Mouse (Mus musculus) liver, embryonic 14.5 days (tissue): ENCODE data around the gene Elavl2. TPM values are rescaled to one million over a fixed set of nuclear protein-coding genes. Genes with fewer than 3 reads are reported as not detected.

Experiments
- ATAC-seq: fragments of 200-750 bp; cut with Nextera tagmentation; 2 replicates; pipeline ENCODE4 v1.8.0; 2017; ENCODE audit warnings: moderate number of reproducible peaks, mild to moderate bottlenecking, moderate library complexity; ENCODE audit not compliant: insufficient read depth
- DNase-seq, 3 experiments: peaks; one replicate each; pipeline ENCODE4 v3.0.0-alpha.2; 2012 to 2013; ENCODE audit warnings: low read depth in 3 of 3, low spot score in 3 of 3
- H3K27ac ChIP-seq: fragments of 300-500 bp; sonication (generic); 2 replicates; pipeline ENCODE4 v1.5.1; 2014; ENCODE audit warnings: moderate library complexity, mild to moderate bottlenecking, control low read depth, inconsistent platforms
- H3K27me3 ChIP-seq: fragments of 300-500 bp; sonication (generic); 2 replicates; pipeline ENCODE4 v1.6.1; 2014; ENCODE audit warnings: mild to moderate bottlenecking, low read length, moderate library complexity; ENCODE audit not compliant: control insufficient read depth, insufficient read depth
- H3K36me3 ChIP-seq: fragments of 300-500 bp; sonication (generic); replicated peaks from 2 replicates; pipeline ENCODE4 v1.6.1; 2014; ENCODE audit warnings: low read depth; ENCODE audit not compliant: control insufficient read depth, insufficient read depth
- H3K4me1 ChIP-seq, 2 experiments: fragments of 200-500 bp in 1 of 2; fragments of 300-500 bp in 1 of 2; sonication (generic) in 1 of 2; replicated peaks; 2 replicates each; pipeline ENCODE4 v1.6.1; 2012 to 2014; ENCODE audit warnings: antibody characterized with exemption in 1 of 2, inconsistent platforms in 1 of 2, low read length in 1 of 2; ENCODE audit not compliant: control insufficient read depth in 2 of 2, insufficient read depth in 2 of 2
- H3K4me2 ChIP-seq: fragments of 300-500 bp; sonication (generic); 2 replicates; pipeline ENCODE4 v1.6.1; 2014; ENCODE audit warnings: low read depth, mild to moderate bottlenecking, control low read depth, moderate library complexity
- H3K4me3 ChIP-seq, 2 experiments: fragments of 200-500 bp in 1 of 2; fragments of 300-500 bp in 1 of 2; sonication (generic) in 1 of 2; 2 replicates each; pipeline ENCODE4 v1.5.1; 2012 to 2014; ENCODE audit warnings: low read depth in 2 of 2, low read length in 2 of 2, mild to moderate bottlenecking in 2 of 2, control low read depth in 1 of 2, inconsistent platforms in 1 of 2, moderate library complexity in 1 of 2; ENCODE audit not compliant: insufficient read depth in 1 of 2
- H3K9ac ChIP-seq: fragments of 300-500 bp; sonication (generic); replicated peaks from 2 replicates; pipeline ENCODE4 v1.6.1; 2014; ENCODE audit warnings: mild to moderate bottlenecking, control low read depth, moderate library complexity
- H3K9me3 ChIP-seq: fragments of 300-500 bp; sonication (generic); 2 replicates; pipeline ENCODE4 v1.6.1; 2016; ENCODE audit warnings: low read length, mixed read lengths; ENCODE audit not compliant: control insufficient read depth
- CTCF ChIP-seq: IDR thresholded peaks from 2 replicates; pipeline ENCODE4 v1.5.1; 2016; ENCODE audit warnings: antibody characterized with exemption, low read depth, control low read depth
- EP300 ChIP-seq: IDR thresholded peaks from 2 replicates; pipeline ENCODE4 v1.6.1; 2016; ENCODE audit warnings: antibody characterized with exemption, low read depth
- WGBS: fragments of 180-500 bp; shearing (Covaris S2); extraction: QIAGEN DNeasy Blood & Tissue Kit; methylation state at CpG from one replicate; pipeline ENCODE4 v1.1.7; 2014; ENCODE audit not compliant: insufficient replicate concordance; 5-methylcytosine and 5-hydroxymethylcytosine counted together
- polyA plus RNA-seq, 2 experiments: library from polyadenylated mRNA; depleted of rRNA in 1 of 2; stranded (reverse) in 1 of 2; unstranded in 1 of 2; fragments of >200 nt; fragmentation: Nextera tagmentation in 1 of 2; extraction: Ambion mirVana in 1 of 2; gene quantifications; 2 replicates each; pipeline versions ENCODE4 v1.2.1 to v1.2.3; 2012 to 2014

The Elavl2 gene
- polyA plus RNA-seq, 2 experiments, result 0.03 to 0.32 TPM

DNA sequence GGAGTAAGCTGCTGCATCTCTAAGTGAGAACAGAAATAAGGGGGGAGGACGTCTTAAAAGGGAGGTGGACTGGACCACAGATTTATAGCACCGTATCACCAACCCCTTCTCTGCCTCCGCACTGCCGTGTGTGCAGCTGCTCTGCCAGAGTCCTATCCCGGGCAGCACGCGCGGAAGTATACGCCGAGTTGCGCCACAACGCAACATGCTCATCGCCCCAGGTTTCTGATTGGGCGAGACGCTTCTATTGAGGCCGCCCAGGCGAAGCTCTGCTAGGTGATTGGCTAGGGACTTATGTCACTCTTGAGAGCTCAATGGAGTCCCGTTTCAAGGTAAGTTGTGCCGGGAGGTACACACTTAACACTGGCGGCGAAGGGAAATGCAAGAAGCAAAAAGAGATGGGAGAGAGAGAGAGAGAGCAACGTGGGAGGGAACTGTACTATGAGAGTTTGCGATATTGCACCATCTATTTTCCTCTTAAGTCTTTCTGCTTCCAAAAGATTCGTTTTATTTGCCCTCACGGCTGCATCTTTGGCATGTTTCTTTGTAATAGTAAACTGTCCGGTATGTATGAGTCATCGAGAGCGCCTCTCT is 24.2 kb downstream of the Elavl2 start:
- H3K27me3 ChIP-seq, result peaks cover 41% of the 10 kb centered on the region
- no peak overlapping the region for H3K27ac ChIP-seq
- peak overlapping the region; percentile 27 to 56 for H3K4me3 ChIP-seq
- WGBS, result under 1% methylated on average over 28 of the region's 28 CpGs
- no peaks in the 10 kb centered on the region for H3K36me3 ChIP-seq
- TF ChIP-seq EP300 (no peak), CTCF (no peak)
- peaks cover 0 to 1% of the 10 kb centered on the region in 2 experiments; a peak in 1 of 4 replicates for H3K4me1 ChIP-seq
- ATAC-seq, result peak; percentile 89
- no peak overlapping the region for H3K9ac ChIP-seq
- no peaks in the 10 kb centered on the region for H3K9me3 ChIP-seq
- peak; percentile 33 to 68 (median 56) for DNase-seq
- peak overlapping the region; percentile 57 for H3K4me2 ChIP-seq

DNA sequence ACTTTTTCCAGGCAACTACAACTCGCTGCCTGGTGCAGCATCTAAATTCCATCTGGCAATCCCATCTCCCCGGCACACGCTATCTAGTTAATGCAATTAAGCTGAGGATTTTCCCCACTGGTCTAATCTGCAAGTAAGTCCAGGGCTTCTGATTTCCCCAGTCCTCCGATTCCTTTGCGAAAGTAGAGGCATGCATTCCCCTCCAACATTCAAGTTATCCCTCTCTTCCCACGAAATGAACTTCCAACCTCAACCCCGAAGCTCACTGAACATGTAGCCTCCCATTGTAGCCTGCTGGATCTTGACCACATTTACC is 25.3 kb downstream of the Elavl2 start:
- Histone ChIP-seq H3K36me3 (no peaks in the 10 kb centered on the region), H3K27ac (no peak overlapping the region), H3K9ac (no peak overlapping the region), H3K9me3 (no peaks in the 10 kb centered on the region), H3K4me2 (peak overlapping the region; percentile 57), H3K4me3 (no peak overlapping the region), H3K27me3 (peaks cover 52% of the 10 kb centered on the region), H3K4me1 (peaks cover 0 to 1% of the 10 kb centered on the region in 2 experiments; a peak in 1 of 4 replicates)
- WGBS, result 3% methylated on average over 7 of the region's 7 CpGs
- ATAC-seq (no peak), DNase-seq (no peak)
- TF ChIP-seq CTCF (no peak), EP300 (no peak)

DNA sequence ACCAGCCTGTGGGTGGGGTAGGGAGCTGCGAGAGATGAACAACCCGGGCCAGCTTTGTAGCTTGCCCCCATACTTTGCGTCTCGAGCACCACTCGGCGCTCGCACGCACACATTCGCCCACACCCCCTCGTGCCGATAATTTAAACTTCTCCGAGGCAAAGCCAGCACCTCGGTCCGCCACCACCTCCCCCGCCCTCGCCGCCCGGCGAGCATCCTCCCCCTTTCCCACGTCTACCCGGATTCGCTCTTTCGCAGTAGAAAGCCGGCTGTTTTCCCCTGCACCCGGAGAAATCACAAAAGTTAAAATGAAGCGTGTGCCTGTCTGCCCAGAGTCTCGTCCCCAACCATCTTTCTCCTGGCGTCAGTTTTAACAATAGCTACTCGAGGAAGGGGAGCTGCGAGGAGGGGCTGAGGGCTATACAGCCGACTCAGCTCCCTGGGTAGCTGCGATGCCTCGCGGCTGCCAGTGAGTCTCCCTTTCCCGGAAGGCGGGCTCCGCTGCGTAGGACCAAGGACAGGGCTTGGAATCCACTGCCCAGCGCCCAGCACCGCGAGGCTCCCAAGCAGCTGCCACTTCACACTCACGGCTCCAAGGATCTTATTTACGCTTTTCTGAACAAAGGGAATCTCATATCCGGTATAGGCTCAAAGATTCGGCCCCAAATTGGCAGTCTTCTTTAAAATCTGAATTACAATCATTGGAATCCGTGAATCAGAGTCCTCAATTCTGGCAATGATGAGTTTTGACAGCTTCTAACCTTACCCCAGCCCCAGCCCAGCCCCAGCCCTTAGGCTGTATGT is 25.8 kb downstream of the Elavl2 start:
- no peak for ATAC-seq
- Histone ChIP-seq H3K4me1 (peaks cover 0 to 1% of the 10 kb centered on the region in 2 experiments; a peak in 1 of 4 replicates), H3K9ac (no peak overlapping the region), H3K36me3 (no peaks in the 10 kb centered on the region), H3K27ac (no peak overlapping the region), H3K4me3 (peak overlapping the region in 1 of 2 experiments; percentile 17; a peak in 1 of 4 replicates), H3K4me2 (peak overlapping the region; percentile 33), H3K27me3 (peaks cover 56% of the 10 kb centered on the region), H3K9me3 (no peaks in the 10 kb centered on the region)
- DNase-seq, result no peak
- no peak for TF ChIP-seq EP300
- TF ChIP-seq CTCF, result no peak
- 2% methylated on average over 46 of the region's 46 CpGs for WGBS

DNA sequence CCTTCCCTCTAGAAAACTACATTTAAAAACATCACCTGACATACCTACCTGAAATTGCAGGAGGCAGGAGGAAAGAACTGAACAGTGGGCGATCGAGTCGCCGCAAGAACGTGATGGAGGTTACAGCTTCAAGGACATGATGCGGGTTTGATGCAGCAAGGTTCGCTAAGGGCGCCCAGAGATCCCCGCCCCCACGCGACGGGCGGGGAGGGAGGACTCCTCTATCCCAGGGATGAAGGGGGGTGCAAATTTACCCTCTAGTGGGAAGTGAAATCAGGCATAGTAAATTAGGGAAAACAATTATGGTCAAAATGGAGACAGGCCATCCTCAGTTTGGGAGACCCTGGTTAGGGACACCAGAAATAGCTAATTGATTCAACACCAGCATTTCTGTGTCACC is 27.7 kb downstream of the Elavl2 start:
- Histone ChIP-seq H3K9ac (no peak overlapping the region), H3K4me3 (no peak overlapping the region), H3K9me3 (no peaks in the 10 kb centered on the region), H3K4me2 (no peak overlapping the region), H3K4me1 (no peaks in the 10 kb centered on the region; a peak in 1 of 4 replicates), H3K36me3 (no peaks in the 10 kb centered on the region), H3K27ac (no peak overlapping the region), H3K27me3 (peaks cover 60% of the 10 kb centered on the region)
- ATAC-seq (no peak), DNase-seq (no peak)
- no peak for TF ChIP-seq EP300
- TF ChIP-seq CTCF, result no peak
- 12% methylated on average over 13 of the region's 13 CpGs for WGBS

DNA sequence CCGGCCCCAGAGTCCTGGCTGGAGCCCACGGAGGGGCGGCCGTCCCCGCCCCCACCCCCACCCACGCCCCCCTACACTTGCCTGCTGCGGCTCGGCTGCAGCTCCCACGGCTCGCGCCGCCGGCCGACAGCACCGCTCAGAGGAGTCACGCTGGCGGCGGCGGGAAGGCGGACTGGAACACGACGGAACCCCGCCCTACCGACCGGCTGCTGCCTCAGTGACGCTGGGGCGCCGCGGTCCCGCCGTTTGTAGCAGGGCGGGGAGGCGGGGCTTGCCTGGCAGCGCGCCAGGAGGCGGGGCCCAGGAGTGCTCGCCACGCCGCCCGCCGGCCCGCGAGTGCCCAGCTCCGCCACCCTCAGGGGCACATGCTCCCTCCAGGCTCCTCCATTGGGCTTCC is 28.8 kb downstream of the Elavl2 start:
- Histone ChIP-seq H3K4me2 (peak overlapping the region; percentile 55), H3K36me3 (no peaks in the 10 kb centered on the region), H3K4me3 (peak overlapping the region in 1 of 2 experiments; percentile 31; a peak in 2 of 4 replicates), H3K9me3 (no peaks in the 10 kb centered on the region), H3K9ac (no peak overlapping the region), H3K4me1 (no peaks in the 10 kb centered on the region; a peak in 1 of 4 replicates), H3K27me3 (peaks cover 60% of the 10 kb centered on the region), H3K27ac (no peak overlapping the region)
- WGBS, result under 1% methylated on average over 26 of the region's 44 CpGs
- DNase-seq, result peak in 2 of 3 experiments; percentile 6 to 9
- TF ChIP-seq CTCF (no peak), EP300 (no peak)
- peak; percentile 56 for ATAC-seq
